Mouse (Mus musculus) heart, adult 2 months (tissue): ENCODE results near the gene Gm14137. TPM values are rescaled to one million over a fixed set of nuclear protein-coding genes. Genes with fewer than 3 reads are reported as not detected.

ENCODE experiments used
- DNase-seq, 2 experiments: peaks; one replicate each; pipeline ENCODE4 v3.0.0; 2021
- H3K27ac ChIP-seq: fragments of 200-600 bp; 2 replicates; pipeline ENCODE4 v1.8.1; 2022
- H3K27me3 ChIP-seq: fragments of 200-500 bp; 2 replicates; pipeline ENCODE4 v1.6.1; 2012; ENCODE audit warnings: mild to moderate bottlenecking, low read length, inconsistent platforms, mixed read lengths; ENCODE audit not compliant: control insufficient read depth, insufficient read depth
- H3K36me3 ChIP-seq: fragments of 200-500 bp; 2 replicates; pipeline ENCODE4 v1.6.1; 2012; ENCODE audit warnings: low read length, inconsistent platforms; ENCODE audit not compliant: control insufficient read depth, insufficient read depth
- H3K4me1 ChIP-seq: fragments of 200-500 bp; 2 replicates; pipeline ENCODE4 v1.6.1; 2011; ENCODE audit warnings: low read length; ENCODE audit not compliant: control insufficient read depth, insufficient read depth
- H3K4me3 ChIP-seq: fragments of 200-600 bp; 2 replicates; pipeline ENCODE4 v1.8.1; 2022
- H3K79me2 ChIP-seq: fragments of 200-500 bp; replicated peaks from 2 replicates; pipeline ENCODE4 v1.6.1; 2012; ENCODE audit warnings: mild to moderate bottlenecking, inconsistent platforms, low read length, moderate library complexity, mixed read lengths; ENCODE audit not compliant: control insufficient read depth, insufficient read depth
- H3K9ac ChIP-seq: fragments of 200-500 bp; 2 replicates; pipeline ENCODE4 v1.6.1; 2012; ENCODE audit warnings: low read depth, mild to moderate bottlenecking, control low read depth, inconsistent platforms, low read length, mixed read lengths
- CTCF ChIP-seq: fragments of 200-600 bp; IDR thresholded peaks from 2 replicates; pipeline ENCODE4 v1.8.1; 2022; ENCODE audit warnings: antibody characterized with exemption, mild to moderate bottlenecking, moderate library complexity
- EP300 ChIP-seq: fragments of 200-500 bp; IDR thresholded peaks from 2 replicates; pipeline ENCODE4 v1.6.1; 2011; ENCODE audit warnings: low read depth, low read length, control low read depth; ENCODE audit not compliant: insufficient read depth
- POLR2A ChIP-seq: fragments of 200-500 bp; IDR thresholded peaks from 2 replicates; pipeline ENCODE4 v1.6.1; 2011; ENCODE audit warnings: mild to moderate bottlenecking, low read depth, low read length, control low read depth; ENCODE audit not compliant: insufficient read depth
- WGBS: fragments of 180-500 bp; shearing (Covaris S2); methylation state at CpG from one replicate; pipeline ENCODE4 v1.1.7; 2018; 5-methylcytosine and 5-hydroxymethylcytosine counted together
- intact Hi-C: fragments of 180-260 bp; cut with DNase I; formaldehyde crosslinking; loops from one replicate; pipeline ENCODE4 v1.15.1; 2025
- polyA plus RNA-seq: library from polyadenylated mRNA; depleted of rRNA; stranded (reverse); fragments of >200 nt; gene quantifications from 2 replicates; pipeline ENCODE4 v1.2.3, GENCODE M21; 2012
- total RNA-seq, 2 experiments: library from RNA; stranded (reverse); gene quantifications; 2 replicates each; pipeline ENCODE4 v1.2.3; 2021

The Gm14137 gene
- total and polyA plus RNA-seq, 3 experiments: 0.04 TPM; not detected in 2

DNA sequence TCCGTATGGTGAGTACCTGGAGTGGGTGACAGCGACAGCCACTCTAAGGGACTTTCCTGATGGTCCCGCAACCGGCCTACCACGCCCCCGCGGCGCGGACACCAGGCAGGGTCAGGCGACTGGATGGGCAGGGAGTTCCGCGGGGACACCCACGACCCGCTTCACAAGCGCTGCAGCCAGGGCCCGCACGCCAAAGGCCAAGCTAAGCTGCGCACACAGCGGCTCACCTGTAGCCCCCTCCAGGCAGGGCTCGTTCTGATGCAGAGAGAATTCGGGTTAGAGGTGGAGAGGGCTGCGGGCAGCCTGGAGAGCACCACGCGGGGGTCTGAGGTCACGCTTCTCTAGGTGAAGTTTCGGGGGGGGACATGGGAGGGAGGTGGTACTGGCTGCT, 6.4 kb upstream of the Gm14137 start:
- H3K27me3 ChIP-seq: no peaks in the 10 kb centered on the region
- no peak overlapping the region; the same call in 1 of the 2 replicates for H3K27ac ChIP-seq
- 9% methylated on average over 26 of the region's 26 CpGs for WGBS

DNA sequence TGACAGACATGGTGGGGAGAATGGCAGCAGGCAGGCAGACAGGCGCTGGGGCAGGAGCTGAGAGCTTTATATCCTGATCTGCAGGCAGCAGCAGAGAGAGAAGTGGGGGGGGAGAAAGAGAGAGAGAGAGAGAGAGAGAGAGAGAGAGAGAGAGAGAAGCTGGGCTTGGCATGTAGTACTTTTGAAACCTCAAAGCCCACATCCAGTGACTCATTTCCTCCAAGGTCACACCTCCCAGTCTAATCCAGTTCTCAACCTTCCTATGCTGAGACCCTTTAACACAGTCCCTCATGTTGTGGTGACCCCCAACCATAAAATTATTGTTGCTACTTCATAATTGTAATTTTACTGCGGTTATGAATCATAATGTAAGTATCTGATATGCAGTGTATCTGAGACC, 4.0 kb upstream of the Gm14137 start:
- intact Hi-C loops: no loop called here
- WGBS: 90% methylated on average over 2 of the region's 2 CpGs
- Histone ChIP-seq H3K4me3 (no peak overlapping the region), H3K4me1 (peaks cover 7% of the 10 kb centered on the region), H3K79me2 (no peaks in the 10 kb centered on the region), H3K9ac (no peak overlapping the region), H3K27ac (no peak overlapping the region), H3K27me3 (no peaks in the 10 kb centered on the region), H3K36me3 (no peaks in the 10 kb centered on the region)
- no peak for DNase-seq
- no peak for TF ChIP-seq EP300
- no peak for TF ChIP-seq POLR2A
- TF ChIP-seq CTCF: no peak

More for the DNA sequence above, 6.4 kb upstream of the Gm14137 start:
- Histone ChIP-seq H3K9ac (peak overlapping the region; percentile 60), H3K4me1 (peaks cover 5% of the 10 kb centered on the region), H3K36me3 (no peaks in the 10 kb centered on the region), H3K79me2 (no peaks in the 10 kb centered on the region), H3K4me3 (peak overlapping the region; percentile 53)
- intact Hi-C loops: loop anchor here (2.0 kb wide), 1 partner anchor 21 kb away; no protein-coding TSS in a partner anchor
- TF ChIP-seq CTCF: no peak
- no peak for TF ChIP-seq POLR2A
- TF ChIP-seq EP300: no peak
- DNase-seq: no peak

DNA sequence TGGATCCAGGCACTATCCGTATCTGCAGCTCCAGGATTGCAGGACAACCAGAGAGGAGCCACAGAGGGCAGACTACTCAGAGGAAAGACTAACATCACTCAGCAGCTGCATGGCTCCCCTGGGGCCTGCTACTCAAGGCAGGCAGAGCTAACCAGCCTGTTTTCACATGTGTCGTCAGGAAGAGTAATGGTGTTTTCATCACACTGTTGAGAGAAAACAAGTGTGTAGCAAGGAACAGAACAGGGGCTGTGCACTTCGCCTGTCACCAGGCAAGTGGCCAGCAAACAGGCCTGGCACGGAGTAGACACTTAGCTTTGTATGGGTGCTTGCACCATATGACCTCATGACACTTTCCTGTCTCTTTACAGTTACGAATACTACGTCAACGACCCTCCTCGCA, 2.7 kb upstream of the Gm14137 start:
- Histone ChIP-seq H3K79me2 (no peaks in the 10 kb centered on the region), H3K4me1 (peaks cover 7% of the 10 kb centered on the region), H3K27me3 (no peaks in the 10 kb centered on the region), H3K4me3 (no peak overlapping the region), H3K9ac (no peak overlapping the region), H3K27ac (no peak overlapping the region), H3K36me3 (no peaks in the 10 kb centered on the region)
- WGBS: 57% methylated on average over 8 of the region's 8 CpGs
- no peak for DNase-seq
- intact Hi-C loops: no loop called here
- no peak for TF ChIP-seq EP300
- no peak for TF ChIP-seq CTCF
- no peak for TF ChIP-seq POLR2A

DNA sequence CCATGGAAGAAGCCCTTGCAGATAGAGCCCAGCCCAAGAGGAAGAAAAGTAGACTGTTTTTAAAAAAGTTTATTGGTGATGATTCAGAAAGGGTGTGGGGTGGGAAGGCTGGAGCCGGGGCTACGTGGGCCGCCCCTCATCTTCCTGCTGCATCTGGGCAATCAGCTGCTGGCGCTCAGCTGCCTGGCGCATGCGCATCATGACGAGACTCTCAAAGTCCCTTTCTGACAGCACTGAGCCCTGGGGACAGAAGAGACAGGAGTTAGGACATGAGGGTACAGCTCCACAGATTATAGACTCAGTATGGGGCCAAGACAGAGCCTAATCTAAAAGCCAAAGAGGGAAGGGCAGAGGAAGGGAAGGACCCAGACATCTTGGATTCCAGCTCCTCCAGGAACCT, 1.9 kb upstream of the Gm14137 start:
- Histone ChIP-seq H3K27ac (no peak overlapping the region), H3K79me2 (no peaks in the 10 kb centered on the region), H3K4me1 (peaks cover 1% of the 10 kb centered on the region), H3K36me3 (no peaks in the 10 kb centered on the region), H3K27me3 (no peaks in the 10 kb centered on the region), H3K9ac (no peak overlapping the region), H3K4me3 (no peak overlapping the region)
- TF ChIP-seq POLR2A (no peak), CTCF (no peak), EP300 (no peak)
- intact Hi-C loops: no loop called here
- no peak for DNase-seq
- 85% methylated on average over 7 of the region's 7 CpGs for WGBS

DNA sequence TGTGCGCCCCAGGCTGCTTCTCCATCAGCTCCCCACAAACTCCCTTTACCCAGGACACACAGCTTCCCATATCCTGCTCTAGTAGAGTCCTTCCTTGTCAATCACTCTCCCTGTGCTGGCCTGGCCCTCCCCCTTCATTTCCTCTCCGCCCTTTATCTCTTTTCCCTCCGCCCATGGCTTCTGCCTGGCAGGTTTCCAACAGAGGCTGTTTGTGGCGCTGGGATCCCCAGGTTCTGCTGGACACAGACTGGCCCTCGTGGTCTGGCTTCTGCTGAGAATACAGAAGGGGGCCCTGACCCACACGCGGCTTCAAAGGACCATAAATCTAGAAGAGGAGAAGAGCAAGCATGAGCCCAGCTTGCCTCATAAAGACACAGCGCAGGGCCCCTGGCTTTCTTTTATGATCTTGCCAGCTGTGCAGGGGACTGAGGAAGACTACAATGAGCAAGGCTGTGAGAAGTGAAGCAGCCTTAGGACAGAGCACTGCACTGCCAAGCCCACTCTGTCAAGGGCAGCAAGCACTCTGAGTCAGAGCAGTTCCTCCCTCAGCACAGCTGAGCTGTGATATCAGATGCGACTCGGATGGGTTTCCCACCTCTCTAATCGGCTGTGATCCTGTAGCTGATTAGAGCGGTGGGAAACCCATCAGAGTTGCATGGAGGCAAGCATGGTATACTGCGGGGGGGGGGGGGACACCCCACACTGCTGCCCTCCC, 1.3 kb upstream of the Gm14137 start:
- H3K4me3 ChIP-seq: no peak overlapping the region
- intact Hi-C loops: no loop called here
- DNase-seq: peak; percentile 76 to 77
- H3K27ac ChIP-seq: no peak overlapping the region
- H3K27me3 ChIP-seq: no peaks in the 10 kb centered on the region
- 18% methylated on average over 13 of the region's 13 CpGs for WGBS
- no peaks in the 10 kb centered on the region for H3K79me2 ChIP-seq
- peaks cover 1% of the 10 kb centered on the region for H3K4me1 ChIP-seq
- H3K36me3 ChIP-seq: no peaks in the 10 kb centered on the region
- H3K9ac ChIP-seq: no peak overlapping the region
- no peak for TF ChIP-seq POLR2A
- TF ChIP-seq EP300: no peak
- TF ChIP-seq CTCF: no peak

DNA sequence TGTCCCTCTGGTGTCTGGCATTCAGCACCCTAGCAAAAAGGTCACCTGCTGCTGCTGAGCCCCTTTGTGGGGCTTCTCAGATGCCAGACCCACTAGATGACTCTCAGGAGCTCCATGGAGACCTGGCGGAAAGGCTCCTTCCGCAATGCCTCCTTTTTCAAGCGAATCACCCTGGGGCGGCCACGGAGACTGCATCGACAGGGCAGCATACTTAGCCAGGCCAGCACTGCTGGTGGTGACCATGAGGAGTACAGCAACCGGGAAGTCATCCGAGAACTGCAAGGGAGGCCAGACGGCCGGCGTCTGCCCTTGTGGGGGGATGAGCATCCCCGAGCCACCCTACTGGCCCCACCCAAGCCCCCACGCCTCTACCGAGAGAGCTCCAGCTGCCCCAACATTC, 557 bp downstream of the Gm14137 start:
- TF ChIP-seq EP300 (no peak), POLR2A (no peak), CTCF (no peak)
- peaks cover 1% of the 10 kb centered on the region for H3K4me1 ChIP-seq
- DNase-seq: no peak
- H3K79me2 ChIP-seq: no peaks in the 10 kb centered on the region
- intact Hi-C loops: no loop called here
- 81% methylated on average over 14 of the region's 14 CpGs for WGBS
- no peak overlapping the region for H3K27ac ChIP-seq
- no peaks in the 10 kb centered on the region for H3K36me3 ChIP-seq
- no peak overlapping the region for H3K9ac ChIP-seq
- H3K4me3 ChIP-seq: no peak overlapping the region
- H3K27me3 ChIP-seq: no peaks in the 10 kb centered on the region
